In the genomic region with DNA sequence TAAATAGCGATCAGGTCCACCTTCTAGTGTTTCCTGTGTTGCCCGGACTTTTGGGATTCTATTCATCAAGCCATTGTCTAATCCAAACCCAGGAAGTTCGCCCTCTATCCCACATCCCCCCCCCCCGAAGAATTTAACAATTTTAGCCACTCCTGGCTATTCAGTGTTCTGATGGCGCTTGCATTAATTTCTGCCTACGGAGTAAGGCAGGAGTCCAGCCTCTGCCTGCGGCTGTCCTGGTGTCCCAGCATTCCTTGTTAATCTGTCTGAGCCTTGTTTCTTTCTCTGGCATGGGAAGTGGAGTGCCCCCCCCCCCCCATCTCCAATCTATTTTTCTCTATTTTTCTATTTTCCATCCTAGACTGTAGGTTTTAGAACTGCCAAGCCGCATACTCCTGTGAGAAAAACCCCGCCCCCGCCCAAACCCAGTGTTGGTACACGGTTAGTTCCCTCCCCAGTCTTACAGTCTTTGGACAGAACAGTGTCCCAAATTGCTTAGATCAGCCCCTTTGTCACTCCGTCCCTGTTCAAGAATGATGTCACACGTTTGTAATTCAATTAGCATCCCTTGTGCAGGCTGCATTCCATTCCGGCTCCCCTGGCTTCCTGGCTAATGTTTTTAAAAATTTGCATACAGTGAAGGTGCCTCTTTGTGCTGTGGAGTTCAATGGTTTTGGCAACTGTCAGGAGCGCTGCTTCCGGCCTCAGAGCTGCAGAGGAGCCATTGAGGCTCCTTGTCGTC, we compare ENCODE assay signal across 7 mouse cellular contexts. TPM values are rescaled to one million over a fixed set of nuclear protein-coding genes. Genes with fewer than 3 reads are reported as not detected.
DNase-seq lines count a peak whose midpoint lies in the region; ATAC-seq and TF ChIP-seq lines count a peak whose summit lies in the region.

No protein-coding gene starts in this region.

- H3K36me3 ChIP-seq in forebrain, embryonic 14.5 days (ENCODE audit: control insufficient read depth, insufficient read depth, low read length) = no peaks in the 10 kb centered on the region
- no peaks in the 10 kb centered on the region for H3K36me3 ChIP-seq in kidney, embryonic 14.5 days (ENCODE audit: control insufficient read depth, insufficient read depth, low read length)
- no peaks in the 10 kb centered on the region for H3K36me3 ChIP-seq in neural tube, embryonic 12.5 days
- no peaks in the 10 kb centered on the region for H3K36me3 ChIP-seq in liver, postnatal 0 days (replicated peaks; ENCODE audit: insufficient read depth, low read length)

- no peak for TF ChIP-seq CTCF in liver, postnatal 0 days (IDR thresholded peaks at IDR 0.05; ENCODE audit: low read depth)

- H3K9ac ChIP-seq in forebrain, embryonic 14.5 days (ENCODE audit: low read length) = peak overlapping the region; percentile 32; the same call in 1 of the 2 replicates
- H3K9ac ChIP-seq in kidney, embryonic 14.5 days (ENCODE audit: low read depth, low read length) = no peak overlapping the region
- H3K9ac ChIP-seq in neural tube, embryonic 12.5 days = no peak overlapping the region
- H3K9ac ChIP-seq in liver, postnatal 0 days (replicated peaks) = no peak overlapping the region

- peak overlapping the region; percentile 33 for H3K4me2 ChIP-seq in forebrain, embryonic 14.5 days (ENCODE audit: low read length)
- no peak overlapping the region for H3K4me2 ChIP-seq in kidney, embryonic 14.5 days (replicated peaks; ENCODE audit: low read depth, low read length)
- H3K4me2 ChIP-seq in neural tube, embryonic 12.5 days (replicated peaks) = peak overlapping the region; percentile 33
- no peak overlapping the region for H3K4me2 ChIP-seq in liver, postnatal 0 days (ENCODE audit: low read depth, low read length)

- DNase-seq in right cerebral cortex, postnatal 36 days (ENCODE audit: low spot score in 2 of 2) = peak; percentile 18 to 37
- DNase-seq in right cerebral cortex, postnatal 25 days = no peak
- DNase-seq in forebrain, embryonic 14.5 days (ENCODE audit: low spot score) = peak; percentile 94
- no peak for DNase-seq in urinary bladder, postnatal 4 days (ENCODE audit: low spot score in 2 of 2)
- no peak for DNase-seq in liver, postnatal 0 days

- no peak overlapping the region for H3K4me3 ChIP-seq in forebrain, embryonic 14.5 days (ENCODE audit: low read depth, low read length)
- H3K4me3 ChIP-seq in kidney, embryonic 14.5 days (ENCODE audit: low read length) = no peak overlapping the region
- H3K4me3 ChIP-seq in neural tube, embryonic 12.5 days = no peak overlapping the region
- no peak overlapping the region for H3K4me3 ChIP-seq in liver, postnatal 0 days (ENCODE audit: low read depth, low read length)

- peak; percentile 95 for ATAC-seq in forebrain, embryonic 14.5 days
- 0 out of 2 replicates have a peak, but pooled peaks have one; percentile 58 for ATAC-seq in kidney, embryonic 14.5 days (ENCODE audit: low FRiP score, low TSS enrichment)
- peak; percentile 93 for ATAC-seq in neural tube, embryonic 12.5 days (ENCODE audit: low FRiP score, low read depth)
- no peak for ATAC-seq in liver, postnatal 0 days

- H3K27ac ChIP-seq in forebrain, embryonic 14.5 days (ENCODE audit: low read depth, low read length) = peak overlapping the region; percentile 82
- no peak overlapping the region for H3K27ac ChIP-seq in kidney, embryonic 14.5 days (ENCODE audit: low read depth, low read length)
- no peak overlapping the region for H3K27ac ChIP-seq in neural tube, embryonic 12.5 days
- no peak overlapping the region for H3K27ac ChIP-seq in liver, postnatal 0 days (ENCODE audit: low read depth)

- H3K27me3 ChIP-seq in forebrain, embryonic 14.5 days (replicated peaks; ENCODE audit: control insufficient read depth, insufficient read depth, low read length) = no peaks in the 10 kb centered on the region
- H3K27me3 ChIP-seq in kidney, embryonic 14.5 days (ENCODE audit: control insufficient read depth, insufficient read depth, low read length) = no peaks in the 10 kb centered on the region
- H3K27me3 ChIP-seq in neural tube, embryonic 12.5 days (replicated peaks) = no peaks in the 10 kb centered on the region
- no peaks in the 10 kb centered on the region for H3K27me3 ChIP-seq in liver, postnatal 0 days (ENCODE audit: insufficient read depth, low read length)

- WGBS in forebrain, embryonic 14.5 days = 5% methylated on average over 17 of the region's 17 CpGs
- WGBS in kidney, embryonic 14.5 days = 48% methylated on average over 17 of the region's 17 CpGs
- 20% methylated on average over 17 of the region's 17 CpGs for WGBS in neural tube, embryonic 12.5 days
- WGBS in liver, postnatal 0 days (ENCODE audit: insufficient replicate concordance) = 36% methylated on average over 17 of the region's 17 CpGs

- H3K4me1 ChIP-seq in forebrain, embryonic 14.5 days (ENCODE audit: control insufficient read depth, insufficient read depth, low read length) = 0 out of 2 replicates have a peak, but pooled peaks cover 2% of the 10 kb centered on the region
- H3K4me1 ChIP-seq in kidney, embryonic 14.5 days (ENCODE audit: control insufficient read depth, insufficient read depth, low read length) = no peaks in the 10 kb centered on the region
- no peaks in the 10 kb centered on the region for H3K4me1 ChIP-seq in neural tube, embryonic 12.5 days
- H3K4me1 ChIP-seq in liver, postnatal 0 days (ENCODE audit: insufficient read depth) = no peaks in the 10 kb centered on the region

- TF ChIP-seq EP300 in liver, postnatal 0 days (IDR thresholded peaks at IDR 0.05; ENCODE audit: low read depth) = no peak

- H3K9me3 ChIP-seq in forebrain, embryonic 14.5 days (replicated peaks; ENCODE audit: control insufficient read depth, low read length) = no peaks in the 10 kb centered on the region
- H3K9me3 ChIP-seq in kidney, embryonic 14.5 days (ENCODE audit: control insufficient read depth, low read length) = no peaks in the 10 kb centered on the region
- H3K9me3 ChIP-seq in neural tube, embryonic 12.5 days = 0 out of 2 replicates have a peak, but pooled peaks cover 3% of the 10 kb centered on the region
- H3K9me3 ChIP-seq in liver, postnatal 0 days (ENCODE audit: low read length) = no peaks in the 10 kb centered on the region

RNA-seq across cellular contexts. Expression of gene Grifin, which starts 15.4 kb away (rescaled TPM):
- polyA plus RNA-seq in forebrain, embryonic 14.5 days (2014; fragmentation: Nextera tagmentation; extraction: Ambion mirVana) = 0.38 TPM in 1 of 2 replicates, not detected in the other
- 0.34 TPM in 1 of 2 replicates, not detected in the other for polyA plus RNA-seq in kidney, embryonic 14.5 days (2014; fragmentation: Nextera tagmentation; extraction: Ambion mirVana)
- polyA plus RNA-seq in neural tube, embryonic 12.5 days (2016; fragmentation: Nextera tagmentation; extraction: Ambion mirVana) = not detected in 2 replicates
- not detected in 2 replicates for polyA plus RNA-seq in liver, postnatal 0 days (2015; fragmentation: Nextera tagmentation; extraction: Ambion mirVana)

RNA-seq across cellular contexts. Expression of gene Chst12, which starts 44.1 kb away (rescaled TPM):
- 11.6 and 15.3 TPM in 2 replicates for polyA plus RNA-seq in forebrain, embryonic 14.5 days (2014; fragmentation: Nextera tagmentation; extraction: Ambion mirVana)
- polyA plus RNA-seq in kidney, embryonic 14.5 days (2014; fragmentation: Nextera tagmentation; extraction: Ambion mirVana) = 13.3 and 17.5 TPM in 2 replicates
- polyA plus RNA-seq in neural tube, embryonic 12.5 days (2016; fragmentation: Nextera tagmentation; extraction: Ambion mirVana) = 17.5 and 19.2 TPM in 2 replicates
- polyA plus RNA-seq in liver, postnatal 0 days (2015; fragmentation: Nextera tagmentation; extraction: Ambion mirVana) = 8.6 and 9.1 TPM in 2 replicates

RNA-seq across cellular contexts. Expression of gene Lfng, which starts 57.6 kb away (rescaled TPM):
- polyA plus RNA-seq in forebrain, embryonic 14.5 days (2014; fragmentation: Nextera tagmentation; extraction: Ambion mirVana) = 30.9 TPM in 2 replicates
- 32.2 and 39.0 TPM in 2 replicates for polyA plus RNA-seq in kidney, embryonic 14.5 days (2014; fragmentation: Nextera tagmentation; extraction: Ambion mirVana)
- 30.5 and 34.5 TPM in 2 replicates for polyA plus RNA-seq in neural tube, embryonic 12.5 days (2016; fragmentation: Nextera tagmentation; extraction: Ambion mirVana)
- polyA plus RNA-seq in liver, postnatal 0 days (2015; fragmentation: Nextera tagmentation; extraction: Ambion mirVana) = 5.0 and 5.9 TPM in 2 replicates

Comparison
In these comparisons a context has a peak if more than half of its experiments do, and no peak if none do; other contexts are left out.
1. DNase-seq: peak in right cerebral cortex, postnatal 36 days (2 of 2) and forebrain, embryonic 14.5 days (single experiment); none in right cerebral cortex, postnatal 25 days (single experiment), urinary bladder, postnatal 4 days (0 of 2) and liver, postnatal 0 days (single experiment).
2. H3K4me2 ChIP-seq: peak in forebrain, embryonic 14.5 days (single experiment) and neural tube, embryonic 12.5 days (single experiment); none in kidney, embryonic 14.5 days (single experiment) and liver, postnatal 0 days (single experiment).